Mouse (Mus musculus) MEL (cell line): ENCODE measurements around the gene Aspa.

Source experiments
- CTCF ChIP-seq, 3 experiments: IDR thresholded peaks in 2 of 3; conservative IDR thresholded peaks in 1 of 3; 2 replicates each; pipeline ENCODE4 v1.5.1; 2011 to 2012; ENCODE audit warnings: low read length in 3 of 3, low read depth in 2 of 3, mild to moderate bottlenecking in 2 of 3, improper control_type of control experiment in 1 of 3, inconsistent platforms in 1 of 3, mixed read lengths in 1 of 3, moderate library complexity in 1 of 3; ENCODE audit not compliant: control insufficient read depth in 1 of 3, insufficient read depth in 1 of 3, poor library complexity in 1 of 3, severe bottlenecking in 1 of 3
- EP300 ChIP-seq, 2 experiments: IDR thresholded peaks; 2 replicates each; pipeline ENCODE4 v1.6.1; 2011; ENCODE audit warnings: improper control_type of control experiment in 2 of 2, low read length in 2 of 2, low read depth in 1 of 2, mild to moderate bottlenecking in 1 of 2
- GATA1 ChIP-seq: IDR thresholded peaks from 2 replicates; pipeline ENCODE4 v1.6.1; 2011; ENCODE audit warnings: low read depth, low read length, improper control_type of control experiment
- MAZ ChIP-seq: IDR thresholded peaks from 2 replicates; pipeline ENCODE4 v1.6.1; 2012; ENCODE audit warnings: low read depth, mild to moderate bottlenecking, inconsistent platforms, low read length, improper control_type of control experiment
- MXI1 ChIP-seq: IDR thresholded peaks from 2 replicates; pipeline ENCODE4 v1.6.1; 2011; ENCODE audit warnings: mild to moderate bottlenecking, low read depth, low read length, improper control_type of control experiment
- POLR2A ChIP-seq, 2 experiments: IDR thresholded peaks; 2 replicates each; pipeline ENCODE4 v1.6.1; 2011 to 2012; ENCODE audit warnings: low read length in 2 of 2, mild to moderate bottlenecking in 2 of 2, control low read depth in 1 of 2, improper control_type of control experiment in 1 of 2, low read depth in 1 of 2, moderate library complexity in 1 of 2; ENCODE audit not compliant: control insufficient read depth in 1 of 2, insufficient read depth in 1 of 2, poor library complexity in 1 of 2
- RAD21 ChIP-seq: IDR thresholded peaks from 2 replicates; pipeline ENCODE4 v1.6.1; 2011; ENCODE audit warnings: mild to moderate bottlenecking, low read depth, low read length, improper control_type of control experiment
- TCF12 ChIP-seq: IDR thresholded peaks from 2 replicates; pipeline ENCODE4 v1.6.1; 2014; ENCODE audit warnings: low read depth, mild to moderate bottlenecking, inconsistent platforms, low read length, improper control_type of control experiment, moderate library complexity
- ZC3H11A ChIP-seq: IDR thresholded peaks from 2 replicates; pipeline ENCODE4 v1.6.1; 2012; ENCODE audit warnings: low read depth, mild to moderate bottlenecking, inconsistent platforms, low read length, improper control_type of control experiment

DNA sequence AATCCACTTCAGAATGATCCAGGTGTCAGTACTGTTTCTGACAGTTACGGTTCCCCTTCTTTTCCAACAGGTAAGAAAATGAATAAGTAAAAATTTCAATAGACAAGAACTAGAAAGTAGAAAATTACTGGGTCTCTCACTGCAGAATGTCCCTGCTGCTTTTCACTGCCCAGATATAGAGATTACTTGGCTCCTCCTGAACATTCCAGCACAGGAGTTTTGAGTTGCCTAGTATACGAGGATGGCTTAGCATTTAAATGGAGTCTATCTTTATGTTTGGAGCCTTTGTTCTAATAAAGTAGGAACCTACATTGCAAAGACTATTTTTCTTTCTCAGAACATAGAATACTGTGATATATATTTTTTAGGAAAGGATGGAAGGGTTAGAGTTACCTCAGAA, 4.0 kb upstream of the Aspa start:
- TF ChIP-seq GATA1 (no peak), CTCF (IDR thresholded peaks at IDR 0.05 in 2 of 3, conservative IDR thresholded peaks at IDR 0.05 in 1 of 3; ENCODE audit: control insufficient read depth in 1 of 3, insufficient read depth in 1 of 3, low read depth in 2 of 3, low read length in 3 of 3, poor library complexity in 1 of 3, severe bottlenecking in 1 of 3) (no peak), POLR2A (IDR thresholded peaks at IDR 0.05; ENCODE audit: control insufficient read depth in 1 of 2, insufficient read depth in 1 of 2, low read depth in 1 of 2, low read length in 2 of 2, poor library complexity in 1 of 2) (no peak), EP300 (IDR thresholded peaks at IDR 0.05; ENCODE audit: low read depth in 1 of 2, low read length in 2 of 2) (no peak), ZC3H11A (no peak), MAZ (no peak), TCF12 (no peak), RAD21 (no peak), MXI1 (no peak)
